Mouse (Mus musculus): ENCODE results near the gene Btg1.

The Btg1 gene

DNA sequence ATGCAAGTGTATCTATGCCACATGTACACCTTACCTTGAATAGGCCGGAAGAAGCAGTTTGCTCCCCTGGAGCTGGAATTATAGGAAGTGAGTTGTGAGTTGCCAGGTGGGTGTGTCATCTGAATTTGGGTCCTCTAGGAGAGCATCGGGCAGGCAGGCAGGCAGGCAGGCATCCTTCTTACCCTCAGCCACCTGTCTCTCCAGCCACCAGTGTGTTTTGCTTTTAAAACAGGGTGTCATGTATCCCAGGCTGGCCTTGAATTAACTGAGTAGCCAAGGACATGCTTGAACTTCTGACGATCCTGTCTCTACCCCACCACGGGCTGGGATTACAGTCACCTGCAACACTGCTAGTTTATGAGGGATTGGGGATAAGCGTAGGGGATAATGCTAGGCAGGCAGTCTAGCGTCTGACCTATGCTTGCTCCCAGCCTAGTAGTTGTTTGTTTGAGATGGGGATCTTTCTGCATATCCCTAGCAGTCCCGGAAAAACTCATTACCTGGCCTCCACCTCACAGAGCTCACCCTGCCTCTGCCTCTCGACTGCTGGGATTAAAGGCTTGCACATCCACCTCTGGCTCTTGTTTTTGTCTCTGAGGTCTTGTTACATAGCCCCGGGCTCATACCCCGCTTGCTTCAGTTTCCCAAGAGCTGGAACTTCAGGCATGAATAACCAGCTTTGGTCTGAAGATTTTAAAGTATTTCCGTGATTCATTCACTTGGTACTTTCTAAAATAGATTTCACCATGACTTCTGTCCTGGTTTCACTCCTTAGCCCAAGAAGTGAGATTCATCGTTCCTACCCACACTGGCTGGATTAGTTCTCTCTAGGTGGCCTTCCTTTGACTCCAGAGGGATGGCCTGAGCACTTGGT lies 15.7 kb downstream of the Btg1 start:
- no peak for DNase-seq

DNA sequence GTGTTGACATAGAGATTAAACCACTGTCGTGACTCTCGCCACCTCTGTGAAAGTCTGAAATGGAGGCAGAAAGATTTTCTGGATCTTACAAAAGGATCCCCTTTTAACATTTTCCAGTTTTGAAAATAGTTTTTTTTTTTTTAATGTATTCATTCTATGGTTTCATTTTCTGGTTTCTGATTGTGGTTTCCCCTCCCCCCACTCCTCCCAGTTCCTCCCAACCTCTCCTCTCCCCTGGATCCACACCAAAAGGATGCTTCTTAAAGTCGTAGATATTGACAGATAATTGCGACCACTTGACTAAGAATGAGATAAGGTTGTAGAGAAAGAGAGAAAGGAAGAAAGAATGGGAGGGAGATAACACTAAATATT lies 16.3 kb downstream of the Btg1 start:
- DNase-seq: no peak

DNA sequence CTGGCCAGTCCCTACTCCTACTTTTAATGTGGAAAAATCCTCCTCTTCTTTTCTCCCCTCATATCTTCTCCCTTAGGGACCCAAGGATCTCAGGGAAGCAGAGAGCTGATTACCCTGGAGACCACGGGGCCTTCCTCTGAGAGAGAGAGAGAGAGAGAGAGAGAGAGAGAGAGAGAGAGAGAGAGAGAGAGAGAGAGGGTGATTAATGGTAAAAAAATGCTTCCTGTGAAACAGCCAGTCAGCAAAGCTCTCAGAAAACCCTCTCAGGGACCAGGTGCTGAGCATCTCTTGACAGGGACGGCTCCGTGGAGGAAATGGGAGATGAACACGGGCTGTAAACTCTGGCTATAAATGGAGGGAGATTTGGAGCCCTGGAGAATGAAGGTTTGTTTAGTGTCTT lies 18.7 kb downstream of the Btg1 start:
- DNase-seq: no peak

DNA sequence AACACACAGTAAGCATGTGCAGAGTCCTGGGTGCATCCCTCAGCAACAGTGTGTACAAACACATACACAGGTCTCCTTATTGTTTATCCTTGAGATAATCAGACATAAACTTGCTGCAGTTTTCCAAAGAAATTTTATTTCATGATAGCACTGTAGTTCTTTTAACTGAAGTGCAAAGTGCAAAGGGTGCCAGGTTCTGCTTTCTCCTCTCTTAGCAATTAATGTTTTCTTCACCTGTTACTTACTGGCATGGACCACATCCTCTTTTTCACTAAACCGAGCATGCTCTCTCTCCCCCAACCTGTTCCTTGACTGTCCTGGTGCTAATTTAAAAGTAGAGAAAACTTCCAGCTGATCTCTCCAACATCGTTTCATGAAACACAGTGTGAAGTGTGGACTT lies 21.7 kb downstream of the Btg1 start:
- no peak for DNase-seq

DNA sequence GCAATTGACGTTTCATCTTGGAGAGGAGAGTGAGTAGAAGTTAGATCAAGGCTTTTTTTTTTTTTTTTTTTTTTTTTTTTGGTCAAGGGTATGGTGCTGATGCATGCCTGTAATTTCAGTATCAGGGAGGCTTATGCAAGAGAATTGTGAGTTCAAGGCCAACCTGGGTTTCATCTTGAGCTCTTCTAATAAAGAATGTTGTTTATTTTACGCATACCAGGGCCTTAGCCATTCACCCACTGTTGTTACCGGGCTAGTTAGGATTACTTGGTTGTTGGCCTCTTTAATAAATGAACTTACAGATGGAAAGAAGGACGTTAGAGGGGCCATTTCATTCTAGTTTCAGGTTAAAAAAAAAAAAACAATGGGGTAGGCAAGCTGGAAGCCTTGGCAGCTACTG lies 25.2 kb downstream of the Btg1 start:
- DNase-seq: no peak

DNA sequence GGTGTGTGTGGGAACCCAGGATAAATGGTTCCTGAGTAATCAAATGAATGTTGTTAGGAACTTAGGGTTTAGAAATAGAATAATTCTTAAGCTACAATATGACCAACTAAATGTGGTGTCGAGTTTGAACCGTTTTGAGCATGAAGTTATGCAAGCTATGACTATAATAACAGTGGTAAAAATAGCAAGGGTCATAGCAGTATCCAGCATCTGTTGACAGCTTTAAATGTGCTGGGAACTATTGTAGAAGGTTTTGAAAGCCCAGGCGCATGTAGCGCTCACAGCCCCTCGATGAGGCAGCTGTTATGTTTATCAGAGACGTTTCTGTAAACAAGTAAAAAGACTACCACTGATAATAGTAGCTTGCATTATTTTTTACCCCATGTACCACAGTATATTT lies 25.9 kb downstream of the Btg1 start:
- DNase-seq: no peak

DNA sequence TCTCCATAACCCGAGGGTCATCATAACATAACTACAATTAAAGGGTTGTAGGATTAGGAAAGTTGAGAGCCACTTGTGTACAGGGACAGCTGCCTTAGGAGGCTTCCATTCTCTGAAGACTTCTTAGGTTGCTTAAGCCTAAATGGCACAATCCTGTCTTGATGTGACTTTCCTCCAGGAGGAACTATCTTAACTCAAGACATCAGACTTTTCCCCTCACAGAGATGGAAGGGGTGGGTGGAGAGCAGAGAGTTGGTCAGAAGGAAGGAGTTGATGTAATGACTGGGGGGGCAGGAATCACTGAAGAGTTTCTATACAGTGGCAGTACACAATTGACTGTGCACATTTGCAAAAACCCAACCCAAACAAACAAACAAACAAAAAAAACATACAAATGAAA lies 28.4 kb downstream of the Btg1 start:
- no peak for DNase-seq

DNA sequence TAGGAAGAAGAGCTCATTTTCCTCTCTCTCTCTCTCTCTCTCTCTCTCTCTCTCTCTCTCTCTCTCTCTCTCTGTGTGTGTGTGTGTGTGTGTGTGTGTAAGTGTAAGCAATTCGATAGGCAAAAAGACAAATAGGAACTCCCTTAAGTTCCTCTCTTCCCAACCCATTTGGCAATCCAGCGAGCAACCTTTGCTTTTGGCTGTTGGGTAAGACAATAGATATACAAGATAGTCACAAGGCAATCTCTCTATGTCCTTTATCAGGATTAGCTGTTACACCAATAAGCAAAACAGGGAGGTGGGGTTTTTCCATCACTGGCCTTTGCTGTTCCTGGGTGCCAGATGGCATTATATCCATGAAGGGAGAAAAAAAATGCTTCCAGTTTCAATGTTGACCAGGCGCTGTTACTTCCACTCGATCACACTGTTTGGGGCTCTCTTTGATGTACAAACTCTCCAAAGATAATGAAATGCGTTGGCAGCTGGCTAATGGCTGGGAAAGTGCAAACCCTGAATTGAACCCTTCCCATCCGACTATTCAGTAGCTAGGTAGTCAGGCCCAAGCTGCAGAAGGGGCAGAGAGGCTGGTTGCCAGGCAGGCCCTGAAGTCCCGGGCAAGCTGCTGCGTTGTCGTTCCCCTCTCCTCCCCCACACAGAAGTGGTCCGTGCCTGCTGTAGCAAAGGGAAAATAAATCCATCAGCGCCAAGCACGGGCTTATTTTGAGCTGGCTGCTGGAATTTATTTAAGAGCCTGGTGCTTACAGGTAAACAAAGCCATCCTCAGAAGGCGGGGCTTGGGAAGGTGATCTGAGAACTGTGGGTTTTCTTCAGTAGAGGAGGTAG lies 29.4 kb downstream of the Btg1 start:
- DNase-seq: peak; percentile 44

DNA sequence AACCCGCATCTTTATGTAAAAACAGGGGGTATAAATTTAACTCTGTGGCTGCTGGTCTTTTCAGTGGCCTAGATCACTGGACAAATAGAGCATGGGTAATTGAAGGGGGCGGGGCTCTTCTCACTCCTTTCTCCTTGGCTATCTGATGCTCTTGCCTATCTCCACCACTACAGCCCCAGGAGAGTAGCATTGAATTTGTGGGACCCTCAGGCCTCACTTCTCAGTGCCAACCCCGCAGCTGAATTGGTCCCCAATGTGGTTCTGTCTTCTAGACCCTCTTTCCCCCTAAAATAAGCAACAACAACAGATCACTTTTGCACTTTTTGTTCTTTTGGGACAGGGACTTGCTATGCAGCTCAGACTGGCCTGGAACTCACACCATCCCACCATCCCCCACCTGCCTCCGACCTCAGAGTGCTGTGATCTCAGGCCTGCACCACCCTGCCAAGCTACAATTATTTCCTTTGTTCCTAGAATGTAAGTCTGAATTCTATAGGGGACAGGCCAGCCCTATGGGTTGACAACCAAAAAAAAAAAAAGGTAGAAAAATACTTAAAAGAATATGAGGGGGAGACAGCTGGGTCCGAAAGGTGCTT lies 30.2 kb downstream of the Btg1 start:
- DNase-seq: no peak

DNA sequence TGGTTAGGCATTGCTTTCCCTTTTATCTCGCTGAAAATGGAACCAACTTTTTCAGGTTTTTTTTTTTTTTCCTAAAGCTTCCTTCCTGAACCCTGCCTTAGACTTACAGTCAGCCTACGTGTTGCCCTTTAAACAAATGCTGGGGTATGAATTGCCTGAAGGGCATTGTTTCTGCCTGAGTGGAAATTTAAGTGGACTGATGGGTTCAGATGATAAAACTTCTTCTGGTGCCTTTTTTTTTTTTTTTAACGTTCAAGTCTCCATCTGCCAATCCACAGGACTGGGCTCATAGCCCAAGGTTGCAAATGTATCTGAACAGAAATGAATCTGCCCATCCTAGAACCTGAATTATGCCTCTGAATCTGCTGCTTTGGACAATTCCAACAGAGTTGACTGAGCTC lies 31.4 kb downstream of the Btg1 start:
- no peak for DNase-seq

DNA sequence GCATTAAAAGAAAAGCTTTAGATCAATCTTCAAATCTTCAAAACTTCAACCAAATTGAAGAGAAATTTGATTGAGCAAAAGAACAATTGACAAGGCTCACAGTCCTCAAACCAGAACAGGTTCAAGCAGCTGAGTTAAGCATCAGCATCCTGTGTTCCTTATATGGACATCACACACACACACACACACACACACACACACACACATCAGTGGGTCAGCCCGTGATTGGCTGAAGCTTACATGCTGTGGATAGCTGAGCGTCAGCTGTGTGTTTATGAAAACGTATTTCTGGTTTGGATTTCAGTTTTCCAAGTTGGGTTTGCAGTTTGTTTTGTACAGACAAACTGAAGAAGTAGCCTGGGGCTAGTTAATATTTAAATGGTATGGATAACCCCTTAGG lies 32.7 kb downstream of the Btg1 start:
- DNase-seq: no peak

DNA sequence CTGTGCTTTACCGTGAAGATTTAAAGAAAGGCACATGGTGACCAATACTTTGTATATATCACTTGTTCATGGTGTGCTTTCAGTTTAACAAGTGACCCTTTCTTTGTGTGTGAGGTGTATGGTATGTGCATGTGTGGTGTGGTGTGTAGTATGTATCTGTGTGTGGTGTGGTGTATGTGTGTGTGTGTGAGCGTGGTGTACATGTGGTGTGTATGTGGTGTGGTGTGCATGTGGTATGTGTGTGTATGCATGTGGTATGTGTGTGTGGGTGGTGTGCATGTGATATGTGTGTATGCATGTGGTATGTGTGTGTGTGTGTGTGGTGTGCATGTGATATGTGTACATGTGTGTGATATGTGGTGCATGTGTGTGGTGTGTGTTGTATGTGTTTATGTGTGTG lies 35.6 kb downstream of the Btg1 start:
- no peak for DNase-seq

DNA sequence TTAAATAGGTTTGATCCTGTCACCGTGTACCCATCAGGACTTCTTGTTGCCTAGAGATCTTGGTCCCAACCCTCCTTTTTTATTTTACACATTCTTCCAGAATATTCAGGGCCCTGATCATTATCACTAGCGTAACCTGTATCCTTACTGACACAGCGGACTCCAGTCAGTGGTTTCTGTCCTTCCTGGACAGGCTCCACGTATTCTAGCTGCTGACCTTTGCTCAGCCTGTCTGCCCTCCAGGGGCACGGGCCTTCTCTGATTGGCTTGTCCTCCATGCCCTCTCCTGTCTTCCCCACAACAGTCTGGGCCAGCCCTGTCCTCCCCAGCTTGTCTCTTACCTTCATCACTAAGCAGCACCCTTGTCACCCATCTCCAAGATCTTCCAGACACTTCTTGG lies 36.2 kb downstream of the Btg1 start:
- peak; percentile 63 for DNase-seq

DNA sequence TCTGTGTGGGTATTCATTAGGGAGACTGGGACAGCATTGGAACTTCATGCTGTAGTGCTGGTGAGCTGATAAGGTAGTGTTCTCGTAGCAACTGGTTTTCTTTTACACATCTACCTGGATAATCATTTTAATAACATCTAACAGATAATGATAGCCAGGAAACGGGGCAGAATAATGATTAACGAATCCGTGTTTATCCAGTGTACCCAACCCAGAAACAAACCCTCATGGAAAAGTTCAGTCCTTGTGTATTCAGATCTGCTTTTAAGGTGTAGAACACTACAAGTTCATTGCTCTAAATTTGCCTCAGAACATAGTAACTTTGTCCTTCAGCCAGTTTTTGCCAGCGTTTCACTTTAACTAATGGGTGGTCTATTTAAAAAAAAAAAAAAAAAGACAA lies 37.3 kb downstream of the Btg1 start:
- no peak for DNase-seq

DNA sequence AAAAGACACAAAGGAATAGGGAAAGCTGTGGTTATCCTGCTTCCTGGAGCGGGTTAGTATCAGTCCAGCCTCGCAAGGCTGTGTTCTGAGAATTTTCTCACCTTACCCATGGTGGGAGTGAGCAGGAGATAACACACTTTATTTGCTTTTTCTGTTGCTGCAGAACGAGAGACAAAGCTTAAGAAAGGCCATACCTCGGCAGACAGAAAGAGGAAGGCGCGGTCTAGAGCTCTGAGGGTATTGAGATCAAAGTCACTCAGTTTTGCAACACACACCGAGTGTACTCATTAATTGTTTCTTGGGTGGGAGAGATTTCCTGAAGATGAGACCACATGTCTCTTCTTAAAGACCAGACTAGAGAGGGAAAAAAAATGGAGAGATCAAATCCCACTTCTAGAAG lies 37.8 kb downstream of the Btg1 start:
- no peak for DNase-seq

DNA sequence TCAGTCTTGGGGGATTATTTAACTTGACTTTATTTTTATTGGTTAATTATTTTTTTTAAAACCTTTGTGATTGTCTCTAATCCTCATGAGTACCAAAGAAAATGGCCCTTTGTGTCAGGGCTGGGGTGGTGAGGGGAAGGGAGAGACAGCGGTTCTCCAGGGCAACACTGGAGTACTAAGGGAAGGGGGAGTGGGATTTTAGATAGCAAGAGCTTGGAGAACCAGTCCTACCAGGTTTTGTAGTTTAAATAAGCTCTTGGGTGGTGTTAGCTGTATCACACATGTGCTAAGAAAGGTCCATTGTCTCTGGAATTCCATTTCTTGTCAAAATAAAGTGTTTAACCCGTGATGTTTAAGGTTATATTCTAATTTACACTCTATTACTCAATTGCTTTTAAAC lies 38.3 kb downstream of the Btg1 start:
- DNase-seq: no peak

DNA sequence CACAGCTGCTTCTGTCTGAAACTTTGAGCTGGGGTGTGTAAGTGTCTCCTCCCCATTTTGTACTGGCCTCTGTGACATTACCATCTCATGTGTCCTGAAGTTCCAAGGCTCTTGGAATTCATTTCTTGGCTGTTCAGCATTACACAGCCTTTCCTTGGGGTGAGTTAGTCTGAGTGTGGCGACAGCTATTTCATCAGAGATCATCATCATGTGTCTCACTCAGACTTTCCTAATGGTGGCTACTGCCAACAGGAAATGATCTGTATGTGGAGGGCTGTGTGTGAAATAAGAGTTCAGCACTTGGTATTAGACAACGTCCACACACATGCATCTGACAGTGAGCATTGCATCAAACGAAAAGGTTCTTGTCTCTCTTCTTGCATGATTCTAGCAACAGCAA lies 39.4 kb downstream of the Btg1 start:
- no peak for DNase-seq

DNA sequence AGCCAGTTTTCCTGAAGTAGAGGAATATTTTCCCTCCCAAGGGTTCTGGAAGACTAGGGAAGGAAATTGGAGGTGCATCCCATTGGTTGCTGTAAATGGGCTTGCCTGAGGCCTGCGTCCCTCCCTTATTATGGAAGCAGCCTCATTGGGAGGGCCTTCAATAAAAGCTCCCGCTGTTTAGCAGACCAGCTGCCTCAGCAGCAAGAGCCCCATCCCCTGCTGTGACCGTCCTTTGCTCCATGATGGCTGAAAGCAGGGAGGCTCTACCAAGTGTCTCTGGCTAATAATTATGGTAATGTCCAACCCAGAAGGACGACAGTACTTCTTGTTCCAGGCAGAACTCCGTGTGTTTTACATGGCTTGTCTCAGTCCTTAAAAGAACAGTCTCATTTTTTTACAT lies 42.1 kb downstream of the Btg1 start:
- DNase-seq: peak; percentile 22

DNA sequence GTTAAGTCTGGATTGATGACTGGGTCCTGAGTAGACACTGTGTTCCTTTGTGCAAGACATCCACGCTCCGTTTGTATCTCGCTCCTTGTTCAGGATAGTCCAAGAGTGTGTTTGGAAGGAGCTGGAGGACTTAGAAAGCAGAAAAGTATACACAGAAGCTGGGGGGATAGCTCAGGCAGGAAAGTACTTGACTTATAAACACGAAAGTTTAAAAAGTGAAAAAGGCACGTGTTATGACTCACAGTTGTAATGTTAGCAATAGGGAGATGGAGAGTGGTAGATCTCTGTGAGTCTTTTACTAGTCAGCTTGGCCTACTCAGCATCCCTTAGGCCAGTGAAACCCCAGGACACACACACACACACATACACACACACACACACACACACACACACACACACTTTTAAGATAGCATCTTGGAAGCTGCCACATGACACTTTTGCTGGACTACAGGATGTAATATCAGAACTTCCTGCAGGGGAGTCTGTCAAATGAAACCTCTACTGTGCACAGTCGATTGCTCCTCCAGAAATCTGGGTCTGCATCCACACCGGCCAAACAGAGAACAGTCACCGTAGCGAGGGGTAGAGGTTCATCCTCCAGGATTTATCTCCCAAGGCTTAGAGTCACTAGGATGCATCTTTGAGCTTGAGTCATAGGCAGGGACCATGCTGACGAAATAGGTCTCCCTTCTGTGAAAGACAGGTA lies 43.6 kb downstream of the Btg1 start:
- no peak for DNase-seq

DNA sequence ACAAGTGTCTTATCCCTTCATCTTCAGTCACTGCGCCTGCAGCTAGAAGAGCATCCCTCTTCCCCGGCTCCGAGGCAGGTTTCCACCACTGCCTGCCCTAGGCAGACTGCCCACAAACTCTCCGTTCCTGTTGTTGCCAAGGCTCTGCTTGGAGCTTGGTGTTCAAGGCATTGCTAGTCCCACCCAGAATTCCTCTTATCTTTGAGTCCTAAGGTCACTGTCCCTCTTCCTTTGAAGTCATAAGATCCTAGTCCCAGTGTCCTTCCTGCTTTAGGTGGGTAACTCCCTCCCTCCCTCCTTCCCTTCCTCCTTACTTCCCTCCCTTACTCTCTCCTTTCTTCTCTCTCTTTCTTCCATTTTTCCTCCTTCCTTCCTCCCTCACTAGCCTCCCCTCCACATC lies 46.2 kb downstream of the Btg1 start:
- no peak for DNase-seq

DNA sequence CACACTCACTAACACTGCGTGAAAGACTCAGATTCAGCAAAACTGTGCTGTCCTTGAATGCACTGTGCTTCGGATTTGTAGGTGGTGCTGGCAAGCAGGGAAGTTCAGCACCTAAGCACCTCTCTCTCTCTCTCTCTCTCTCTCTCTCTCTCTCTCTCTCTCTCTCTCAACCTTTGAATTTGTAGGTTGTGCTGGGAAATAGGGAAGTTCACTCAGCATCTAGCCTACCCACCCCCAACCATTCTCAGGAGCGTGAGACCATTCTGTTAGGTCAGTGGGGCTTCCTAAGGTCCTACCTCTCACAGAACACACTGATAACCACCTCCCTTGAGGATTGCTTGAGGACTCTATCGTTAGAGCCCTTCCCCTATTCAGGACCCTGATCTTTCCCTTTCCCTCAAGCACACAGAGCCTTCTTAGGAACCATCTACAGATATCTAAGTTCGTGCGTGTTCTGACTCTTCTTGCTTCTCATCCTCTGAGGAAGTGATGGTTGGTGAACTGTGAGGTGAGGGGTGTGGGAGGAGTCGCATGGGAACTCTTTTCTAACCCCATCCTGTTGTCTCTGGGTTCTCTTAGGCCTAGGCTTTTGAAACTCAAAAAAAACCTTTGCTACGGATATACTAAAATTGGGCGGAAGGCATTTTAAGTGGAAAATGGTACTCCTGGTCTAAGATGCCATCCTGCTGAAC lies 47.1 kb downstream of the Btg1 start:
- no peak for DNase-seq
